Mouse (Mus musculus) MEL (cell line): Measurements from ENCODE around the gene Sez6l. TPM values are rescaled to one million over a fixed set of nuclear protein-coding genes. Genes with fewer than 3 reads are reported as not detected.

Experiments used
- DNase-seq: peaks from one replicate; pipeline ENCODE4 v3.0.0; 2011; ENCODE audit warnings: low read depth, low spot score
- H3K27ac ChIP-seq: 2 replicates; pipeline ENCODE4 v1.5.1; 2012; ENCODE audit warnings: low read depth, mild to moderate bottlenecking, control low read depth, low read length, moderate library complexity; ENCODE audit not compliant: control insufficient read depth
- H3K27me3 ChIP-seq, 2 experiments: fragments of 150-350 bp in 1 of 2; sonication (generic) in 1 of 2; 2 replicates each; pipeline ENCODE4 v1.6.1; 2012; ENCODE audit warnings: low read length in 2 of 2, mild to moderate bottlenecking in 2 of 2, improper control_type of control experiment in 1 of 2, moderate library complexity in 1 of 2; ENCODE audit not compliant: insufficient read depth in 2 of 2, control insufficient read depth in 1 of 2
- H3K36me3 ChIP-seq, 2 experiments: 2 replicates each; pipeline ENCODE4 v1.6.1; 2012 to 2014; ENCODE audit warnings: low read length in 2 of 2, improper control_type of control experiment in 1 of 2, inconsistent platforms in 1 of 2, mild to moderate bottlenecking in 1 of 2; ENCODE audit not compliant: insufficient read depth in 2 of 2, control insufficient read depth in 1 of 2
- H3K4me1 ChIP-seq, 2 experiments: fragments of 150-350 bp in 1 of 2; sonication (generic) in 1 of 2; 2 replicates each; pipeline ENCODE4 v1.6.1; 2012; ENCODE audit warnings: low read length in 2 of 2, improper control_type of control experiment in 1 of 2, mild to moderate bottlenecking in 1 of 2; ENCODE audit not compliant: insufficient read depth in 2 of 2, control insufficient read depth in 1 of 2
- H3K4me3 ChIP-seq, 2 experiments: fragments of 150-350 bp in 1 of 2; sonication (generic) in 1 of 2; 2 replicates each; pipeline ENCODE4 v1.5.1; 2012; ENCODE audit warnings: low read depth in 2 of 2, low read length in 2 of 2, mild to moderate bottlenecking in 2 of 2, moderate library complexity in 2 of 2, control low read depth in 1 of 2, improper control_type of control experiment in 1 of 2; ENCODE audit not compliant: control insufficient read depth in 1 of 2, insufficient read depth in 1 of 2
- H3K79me2 ChIP-seq: 2 replicates; pipeline ENCODE4 v1.6.1; 2012; ENCODE audit warnings: mild to moderate bottlenecking, low read length, moderate library complexity; ENCODE audit not compliant: control insufficient read depth, poor library complexity, insufficient read depth
- H3K9ac ChIP-seq: 2 replicates; pipeline ENCODE4 v1.6.1; 2012; ENCODE audit warnings: low read depth, mild to moderate bottlenecking, control low read depth, low read length, moderate library complexity; ENCODE audit not compliant: control insufficient read depth, poor library complexity, severe bottlenecking
- H3K9me3 ChIP-seq: fragments of 150-350 bp; sonication (generic); replicated peaks from 2 replicates; pipeline ENCODE4 v1.6.1; 2012; ENCODE audit warnings: mild to moderate bottlenecking, low read length, improper control_type of control experiment, moderate library complexity; ENCODE audit not compliant: insufficient read depth
- BHLHE40 ChIP-seq: IDR thresholded peaks from 2 replicates; pipeline ENCODE4 v1.6.1; 2012; ENCODE audit warnings: low read depth, mild to moderate bottlenecking, inconsistent platforms, low read length, improper control_type of control experiment, borderline replicate concordance
- CHD1 ChIP-seq: IDR thresholded peaks from 2 replicates; pipeline ENCODE4 v1.6.1; 2012; ENCODE audit warnings: low read depth, mild to moderate bottlenecking, inconsistent platforms, low read length, improper control_type of control experiment
- CTCF ChIP-seq, 3 experiments: IDR thresholded peaks in 2 of 3; conservative IDR thresholded peaks in 1 of 3; 2 replicates each; pipeline ENCODE4 v1.5.1; 2011 to 2012; ENCODE audit warnings: low read length in 3 of 3, low read depth in 2 of 3, mild to moderate bottlenecking in 2 of 3, improper control_type of control experiment in 1 of 3, inconsistent platforms in 1 of 3, mixed read lengths in 1 of 3, moderate library complexity in 1 of 3; ENCODE audit not compliant: control insufficient read depth in 1 of 3, insufficient read depth in 1 of 3, poor library complexity in 1 of 3, severe bottlenecking in 1 of 3
- E2F4 ChIP-seq: IDR thresholded peaks from 2 replicates; pipeline ENCODE4 v1.6.1; 2011; ENCODE audit warnings: low read depth, low read length, improper control_type of control experiment, borderline replicate concordance
- ETS1 ChIP-seq: IDR thresholded peaks from 2 replicates; pipeline ENCODE4 v1.6.1; 2012; ENCODE audit warnings: low read depth, mild to moderate bottlenecking, inconsistent platforms, low read length, improper control_type of control experiment, moderate library complexity
- GABPA ChIP-seq: IDR thresholded peaks from 2 replicates; pipeline ENCODE4 v1.6.1; 2012; ENCODE audit warnings: low read depth, mild to moderate bottlenecking, inconsistent platforms, low read length, improper control_type of control experiment, moderate library complexity
- GATA1 ChIP-seq: IDR thresholded peaks from 2 replicates; pipeline ENCODE4 v1.6.1; 2011; ENCODE audit warnings: low read depth, low read length, improper control_type of control experiment
- HCFC1 ChIP-seq: IDR thresholded peaks from 2 replicates; pipeline ENCODE4 v1.6.1; 2012; ENCODE audit warnings: low read depth, mild to moderate bottlenecking, inconsistent platforms, low read length, improper control_type of control experiment, moderate library complexity
- JUND ChIP-seq: IDR thresholded peaks from 2 replicates; pipeline ENCODE4 v1.6.1; 2011; ENCODE audit warnings: low read depth, mild to moderate bottlenecking, improper control_type of control experiment, low read length
- KAT2A ChIP-seq: conservative IDR thresholded peaks from 2 replicates; pipeline ENCODE4 v1.6.1; 2012; ENCODE audit warnings: low read depth, low read length, improper control_type of control experiment, inconsistent platforms
- MAX ChIP-seq: IDR thresholded peaks from 2 replicates; pipeline ENCODE4 v1.6.1; 2011; ENCODE audit warnings: low read length, improper control_type of control experiment
- MAZ ChIP-seq: IDR thresholded peaks from 2 replicates; pipeline ENCODE4 v1.6.1; 2012; ENCODE audit warnings: low read depth, mild to moderate bottlenecking, inconsistent platforms, low read length, improper control_type of control experiment
- MYB ChIP-seq: IDR thresholded peaks from 2 replicates; pipeline ENCODE4 v1.6.1; 2011; ENCODE audit warnings: mild to moderate bottlenecking, low read depth, low read length, improper control_type of control experiment
- MYC ChIP-seq: IDR thresholded peaks from 2 replicates; pipeline ENCODE4 v1.6.1; 2011; ENCODE audit warnings: low read depth, mild to moderate bottlenecking, low read length, improper control_type of control experiment, moderate library complexity
- NRF1 ChIP-seq: IDR thresholded peaks from 2 replicates; pipeline ENCODE4 v1.6.1; 2014; ENCODE audit warnings: low read depth, mild to moderate bottlenecking, inconsistent platforms, low read length, improper control_type of control experiment, moderate library complexity; ENCODE audit not compliant: poor library complexity, insufficient read depth, severe bottlenecking
- POLR2A ChIP-seq, 2 experiments: IDR thresholded peaks; 2 replicates each; pipeline ENCODE4 v1.6.1; 2011 to 2012; ENCODE audit warnings: low read length in 2 of 2, mild to moderate bottlenecking in 2 of 2, control low read depth in 1 of 2, improper control_type of control experiment in 1 of 2, low read depth in 1 of 2, moderate library complexity in 1 of 2; ENCODE audit not compliant: control insufficient read depth in 1 of 2, insufficient read depth in 1 of 2, poor library complexity in 1 of 2
- POLR2AphosphoS5 ChIP-seq: IDR thresholded peaks from 2 replicates; pipeline ENCODE4 v1.6.1; 2012; ENCODE audit warnings: low read depth, borderline replicate concordance, mild to moderate bottlenecking, inconsistent platforms, low read length, moderate library complexity, mixed read lengths
- RAD21 ChIP-seq: IDR thresholded peaks from 2 replicates; pipeline ENCODE4 v1.6.1; 2011; ENCODE audit warnings: mild to moderate bottlenecking, low read depth, low read length, improper control_type of control experiment
- USF1 ChIP-seq: IDR thresholded peaks from 2 replicates; pipeline ENCODE4 v1.6.1; 2014; ENCODE audit warnings: low read depth, mild to moderate bottlenecking, inconsistent platforms, low read length, improper control_type of control experiment, moderate library complexity
- USF2 ChIP-seq, 2 experiments: IDR thresholded peaks; 2 replicates each; pipeline ENCODE4 v1.6.1; 2011 to 2012; ENCODE audit warnings: improper control_type of control experiment in 2 of 2, low read length in 2 of 2, borderline replicate concordance in 1 of 2, inconsistent platforms in 1 of 2, low read depth in 1 of 2, mild to moderate bottlenecking in 1 of 2; ENCODE audit not compliant: insufficient read depth in 1 of 2
- ZC3H11A ChIP-seq: IDR thresholded peaks from 2 replicates; pipeline ENCODE4 v1.6.1; 2012; ENCODE audit warnings: low read depth, mild to moderate bottlenecking, inconsistent platforms, low read length, improper control_type of control experiment
- ZMIZ1 ChIP-seq: IDR thresholded peaks from 2 replicates; pipeline ENCODE4 v1.6.1; 2012; ENCODE audit warnings: low read depth, mild to moderate bottlenecking, inconsistent platforms, low read length, improper control_type of control experiment, moderate library complexity
- ZNF384 ChIP-seq: IDR thresholded peaks from 2 replicates; pipeline ENCODE4 v1.6.1; 2012; ENCODE audit warnings: low read depth, mild to moderate bottlenecking, inconsistent platforms, low read length, improper control_type of control experiment
- polyA plus RNA-seq, 2 experiments: library from polyadenylated mRNA; stranded (reverse) in 1 of 2; unstranded in 1 of 2; fragments of >175 nt in 1 of 2; fragments of >200 nt in 1 of 2; gene quantifications; 2 replicates each; pipeline versions ENCODE4 v1.2.1 to v1.2.4; 2012; ENCODE audit warnings: low replicate concordance in 2 of 2, low read depth in 1 of 2; ENCODE audit not compliant: insufficient read length in 2 of 2, insufficient read depth in 1 of 2, missing spikeins in 1 of 2
- total RNA-seq: library from RNA; depleted of rRNA; stranded (reverse); fragments of 300-350 nt; gene quantifications from 2 replicates; pipeline ENCODE4 v1.2.3, GENCODE M21; 2012

The Sez6l gene
- total and polyA plus RNA-seq, 3 experiments: not detected

- Histone ChIP-seq H3K27me3 (no peaks in the 10 kb centered on the region), H3K9ac (no peak overlapping the region), H3K4me3 (no peak overlapping the region), H3K27ac (no peak overlapping the region), H3K79me2 (no peaks in the 10 kb centered on the region), H3K36me3 (no peaks in the 10 kb centered on the region), H3K9me3 (no peaks in the 10 kb centered on the region), H3K4me1 (no peaks in the 10 kb centered on the region)
- no peak for TF ChIP-seq JUND
- TF ChIP-seq KAT2A: no peak
- TF ChIP-seq POLR2A (IDR thresholded peaks at IDR 0.05; ENCODE audit: control insufficient read depth in 1 of 2, insufficient read depth in 1 of 2, low read depth in 1 of 2, low read length in 2 of 2, poor library complexity in 1 of 2): no peak
- TF ChIP-seq USF2 (IDR thresholded peaks at IDR 0.05; ENCODE audit: borderline replicate concordance in 1 of 2, insufficient read depth in 1 of 2, low read depth in 1 of 2, low read length in 2 of 2): no peak
- no peak for TF ChIP-seq ZMIZ1
- TF ChIP-seq RAD21: no peak
- no peak for TF ChIP-seq USF1
- no peak for TF ChIP-seq MAZ
- no peak for TF ChIP-seq MYC
- no peak for TF ChIP-seq HCFC1
- TF ChIP-seq ETS1: no peak
- no peak for TF ChIP-seq POLR2AphosphoS5
- TF ChIP-seq GABPA: no peak
- TF ChIP-seq MYB: no peak
- TF ChIP-seq BHLHE40: no peak
- DNase-seq: no peak
Measured at GRCm38 (mm10) chr5:112595701-112596632, 19.0 kb upstream of the Sez6l start.

- TF ChIP-seq MYC (no peak), CHD1 (no peak), GATA1 (no peak), E2F4 (no peak), ZC3H11A (no peak), BHLHE40 (no peak), ZNF384 (no peak), CTCF (IDR thresholded peaks at IDR 0.05 in 2 of 3, conservative IDR thresholded peaks at IDR 0.05 in 1 of 3; ENCODE audit: control insufficient read depth in 1 of 3, insufficient read depth in 1 of 3, low read depth in 2 of 3, low read length in 3 of 3, poor library complexity in 1 of 3, severe bottlenecking in 1 of 3) (no peak), NRF1 (no peak), MAX (no peak)
- Histone ChIP-seq H3K9ac (no peak overlapping the region), H3K79me2 (no peaks in the 10 kb centered on the region), H3K4me1 (no peaks in the 10 kb centered on the region), H3K4me3 (no peak overlapping the region), H3K9me3 (no peaks in the 10 kb centered on the region), H3K27me3 (no peaks in the 10 kb centered on the region), H3K36me3 (no peaks in the 10 kb centered on the region), H3K27ac (no peak overlapping the region)
- no peak for DNase-seq
Measured at GRCm38 (mm10) chr5:112591706-112592105, 14.7 kb upstream of the Sez6l start.
